Mouse (Mus musculus) ES-Bruce4 (cell line): ENCODE data around the gene Taf1c. TPM values are rescaled to one million over a fixed set of nuclear protein-coding genes. Genes with fewer than 3 reads are reported as not detected.

Source experiments
- H3K27ac ChIP-seq: 2 replicates; pipeline ENCODE4 v1.5.1; 2012; ENCODE audit warnings: low read length, inconsistent platforms; ENCODE audit not compliant: insufficient read depth
- H3K27me3 ChIP-seq: 2 replicates; pipeline ENCODE4 v1.6.1; 2012; ENCODE audit warnings: mild to moderate bottlenecking, low read length, inconsistent platforms; ENCODE audit not compliant: control insufficient read depth, poor library complexity, insufficient read depth, severe bottlenecking
- H3K36me3 ChIP-seq: 2 replicates; pipeline ENCODE4 v1.6.1; 2012; ENCODE audit warnings: inconsistent platforms, mild to moderate bottlenecking, low read length, moderate library complexity; ENCODE audit not compliant: control insufficient read depth, poor library complexity, insufficient read depth, severe bottlenecking
- H3K4me1 ChIP-seq: one replicate; pipeline ENCODE4 v1.8.1; 2011; ENCODE audit warnings: low read length; ENCODE audit not compliant: control insufficient read depth, insufficient read depth
- H3K4me3 ChIP-seq: 2 replicates; pipeline ENCODE4 v1.5.1; 2011; ENCODE audit warnings: low read depth, mild to moderate bottlenecking, low read length
- H3K9ac ChIP-seq: 2 replicates; pipeline ENCODE4 v1.6.1; 2012; ENCODE audit warnings: low read depth, mild to moderate bottlenecking, inconsistent platforms; ENCODE audit not compliant: poor library complexity, severe bottlenecking
- H3K9me3 ChIP-seq: replicated peaks from 2 replicates; pipeline ENCODE4 v1.6.1; 2012; ENCODE audit warnings: mild to moderate bottlenecking, low read length, inconsistent platforms; ENCODE audit not compliant: control insufficient read depth, poor library complexity, insufficient read depth, severe bottlenecking
- CTCF ChIP-seq: IDR thresholded peaks from one replicate; pipeline ENCODE4 v1.8.1; 2011; ENCODE audit warnings: low read depth, low read length
- EP300 ChIP-seq: IDR thresholded peaks from 2 replicates; pipeline ENCODE4 v1.6.1; 2011; ENCODE audit warnings: low read depth, low read length; ENCODE audit not compliant: insufficient read depth
- POLR2A ChIP-seq: IDR thresholded peaks from one replicate; pipeline ENCODE4 v1.8.1; 2011; ENCODE audit warnings: low read length; ENCODE audit not compliant: insufficient read depth
- polyA plus RNA-seq: library from polyadenylated mRNA; stranded (reverse); fragments of >200 nt; gene quantifications from 2 replicates; pipeline ENCODE4 v1.2.4, GENCODE M21; 2011; ENCODE audit warnings: low read depth; ENCODE audit not compliant: missing spikeins, insufficient read depth, insufficient read length

The Taf1c gene
- polyA plus RNA-seq, 1 experiment, result 7.3 TPM

GRCm38 (mm10) chr8:119616358-119616757 lies 11.3 kb upstream of the Taf1c start:
- no peak overlapping the region for H3K4me3 ChIP-seq
- H3K9me3 ChIP-seq, result no peaks in the 10 kb centered on the region
- peak overlapping the region; percentile 32; the same call in 1 of the 2 replicates for H3K9ac ChIP-seq
- peaks cover 5% of the 10 kb centered on the region for H3K4me1 ChIP-seq
- no peak overlapping the region for H3K27ac ChIP-seq
- no peaks in the 10 kb centered on the region for H3K27me3 ChIP-seq
- no peaks in the 10 kb centered on the region for H3K36me3 ChIP-seq
- TF ChIP-seq POLR2A (no peak), CTCF (no peak), EP300 (no peak)

GRCm38 (mm10) chr8:119615096-119615495 lies 10.1 kb upstream of the Taf1c start:
- Histone ChIP-seq H3K9ac (no peak overlapping the region), H3K36me3 (no peaks in the 10 kb centered on the region), H3K27ac (no peak overlapping the region), H3K4me1 (peaks cover 3% of the 10 kb centered on the region), H3K9me3 (no peaks in the 10 kb centered on the region), H3K27me3 (no peaks in the 10 kb centered on the region), H3K4me3 (no peak overlapping the region)
- TF ChIP-seq CTCF, result no peak
- no peak for TF ChIP-seq EP300
- TF ChIP-seq POLR2A, result no peak

- Histone ChIP-seq H3K9ac (no peak within 1 kb of the TSS), H3K27ac (no peak within 1 kb of the TSS), H3K27me3 (no peaks in the 10 kb centered on the region), H3K4me3 (no peak within 1 kb of the TSS), H3K36me3 (no peaks in the 10 kb centered on the region), H3K9me3 (0 out of 2 replicates have a peak, but pooled peaks cover 11% of the 10 kb centered on the region), H3K4me1 (no peaks in the 10 kb centered on the region)
- no peak for TF ChIP-seq CTCF
- no peak for TF ChIP-seq EP300
- no peak for TF ChIP-seq POLR2A
Measured at GRCm38 (mm10) chr8:119612471-119612870, 7.4 kb upstream of the Taf1c start, which contains the start of gene Adad2. Gene Adad2, plus strand, starts transcription at chr8:119612747.

- TF ChIP-seq POLR2A (no peak), CTCF (no peak), EP300 (no peak)
- no peak overlapping the region for H3K27ac ChIP-seq
- no peaks in the 10 kb centered on the region for H3K27me3 ChIP-seq
- peaks cover 12% of the 10 kb centered on the region for H3K36me3 ChIP-seq
- no peaks in the 10 kb centered on the region for H3K4me1 ChIP-seq
- no peak overlapping the region for H3K9ac ChIP-seq
- H3K4me3 ChIP-seq, result no peak overlapping the region
- H3K9me3 ChIP-seq, result 0 out of 2 replicates have a peak, but pooled peaks cover 11% of the 10 kb centered on the region
Measured at GRCm38 (mm10) chr8:119606224-119606623, 1.2 kb upstream of the Taf1c start.

- TF ChIP-seq EP300, result no peak
- H3K9ac ChIP-seq, result peak overlapping the region; percentile 82
- peaks cover 23% of the 10 kb centered on the region for H3K36me3 ChIP-seq
- no peaks in the 10 kb centered on the region for H3K27me3 ChIP-seq
- H3K9me3 ChIP-seq, result 0 out of 2 replicates have a peak, but pooled peaks cover 7% of the 10 kb centered on the region
- H3K4me1 ChIP-seq, result no peaks in the 10 kb centered on the region
- H3K27ac ChIP-seq, result no peak overlapping the region
- peak overlapping the region; percentile 90 for H3K4me3 ChIP-seq
Measured at GRCm38 (mm10) chr8:119604398-119604803, 621 bp downstream of the Taf1c start.

GRCm38 (mm10) chr8:119603771-119604170 lies 1.3 kb downstream of the Taf1c start:
- Histone ChIP-seq H3K4me3 (no peak overlapping the region; the same call in 1 of the 2 replicates), H3K27ac (no peak overlapping the region)

More at GRCm38 (mm10) chr8:119603771-119604170, 1.3 kb downstream of the Taf1c start:
- no peak for TF ChIP-seq POLR2A
- no peak for TF ChIP-seq CTCF
- no peak for TF ChIP-seq EP300
- Histone ChIP-seq H3K27me3 (no peaks in the 10 kb centered on the region), H3K36me3 (peaks cover 28% of the 10 kb centered on the region), H3K9ac (peak overlapping the region; percentile 82), H3K9me3 (0 out of 2 replicates have a peak, but pooled peaks cover 1% of the 10 kb centered on the region), H3K4me1 (no peaks in the 10 kb centered on the region)
